22 mouse cellular contexts compared by ENCODE assay signal in the genomic region with DNA sequence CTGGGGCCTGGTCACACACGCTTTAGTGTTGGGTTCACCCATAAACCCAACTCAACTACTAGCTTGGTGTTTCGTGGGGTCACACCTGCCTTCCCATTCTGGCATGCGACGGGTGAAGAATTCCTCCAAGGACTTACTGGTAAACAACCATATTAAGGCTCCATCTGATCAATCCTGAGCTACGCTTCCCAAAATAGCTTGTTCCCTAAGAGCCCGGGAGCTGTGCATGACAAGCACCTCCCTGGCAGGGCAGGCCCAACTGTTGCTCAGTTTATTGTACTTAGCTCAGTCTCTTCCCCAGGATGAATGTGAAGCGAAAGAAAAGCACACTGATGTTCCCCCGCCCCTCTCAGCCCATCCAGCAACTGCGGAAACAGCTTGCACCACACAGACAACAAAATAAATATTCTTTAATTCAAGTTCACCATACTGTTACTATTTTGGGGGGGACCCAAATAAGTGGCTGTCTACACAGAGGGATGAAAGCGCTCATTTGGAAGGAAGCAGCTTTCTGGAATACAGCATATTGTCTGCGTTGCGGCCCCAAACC. TPM values are rescaled to one million over a fixed set of nuclear protein-coding genes. Genes with fewer than 3 reads are reported as not detected.
DNase-seq lines count a peak whose midpoint lies in the region; ATAC-seq lines count a peak whose summit lies in the region.
"Had no signal": no experiment of that assay in that cellular context is flagged by ENCODE, and none has a peak within 500 bp of the region (broad histone marks: within the 10 kb centered on the region; RNA-seq: fewer than 3 reads in every experiment).

No protein-coding gene starts in this region.

- peak overlapping the region; percentile 90 for H3K27ac ChIP-seq in heart, embryonic 10.5 days
- peak overlapping the region; percentile 97 for H3K27ac ChIP-seq in heart, embryonic 12.5 days (ENCODE audit: poor library complexity, severe bottlenecking)
- H3K27ac ChIP-seq: embryonic facial prominence, embryonic 10.5 days; forebrain, embryonic 12.5 days; midbrain, embryonic 15.5 days had no signal

- no peaks in the 10 kb centered on the region for H3K9me3 ChIP-seq in heart, embryonic 10.5 days
- no peaks in the 10 kb centered on the region for H3K9me3 ChIP-seq in heart, embryonic 12.5 days (replicated peaks)
- H3K9me3 ChIP-seq: embryonic facial prominence, embryonic 10.5 days; forebrain, embryonic 12.5 days; megakaryocyte, embryonic 14.5 days; midbrain, embryonic 15.5 days had no signal

- no peaks in the 10 kb centered on the region for H3K27me3 ChIP-seq in heart, embryonic 10.5 days (ENCODE audit: insufficient read depth, poor library complexity, severe bottlenecking)
- H3K27me3 ChIP-seq in heart, embryonic 12.5 days (replicated peaks): no peaks in the 10 kb centered on the region
- H3K27me3 ChIP-seq: forebrain, embryonic 12.5 days; midbrain, embryonic 15.5 days had no signal

- no peak; the same call in 1 of the 2 replicates for ATAC-seq in heart, embryonic 12.5 days (ENCODE audit: insufficient number of reproducible peaks, low FRiP score)
- ATAC-seq: midbrain, embryonic 15.5 days had no signal

- H3K36me3 ChIP-seq in heart, embryonic 10.5 days: peaks cover 14% of the 10 kb centered on the region; the same call in 1 of the 2 replicates
- peaks cover 15% of the 10 kb centered on the region; the same call in 1 of the 2 replicates for H3K36me3 ChIP-seq in heart, embryonic 12.5 days
- H3K36me3 ChIP-seq: embryonic facial prominence, embryonic 10.5 days; forebrain, embryonic 12.5 days; midbrain, embryonic 15.5 days had no signal

- peak overlapping the region; percentile 36 for H3K4me2 ChIP-seq in heart, embryonic 12.5 days
- H3K4me2 ChIP-seq: forebrain, embryonic 12.5 days; liver, embryonic 11.5 days; midbrain, embryonic 15.5 days had no signal

- H3K4me3 ChIP-seq in heart, embryonic 10.5 days: no peak overlapping the region; the same call in none of the 2 replicates
- no peak overlapping the region for H3K4me3 ChIP-seq in heart, embryonic 12.5 days
- H3K4me3 ChIP-seq: embryonic facial prominence, embryonic 10.5 days; forebrain, embryonic 12.5 days; megakaryocyte, embryonic 14.5 days; midbrain, embryonic 15.5 days; myocyte had no signal

- intact Hi-C loops in heart, postnatal 36 days (cut with DNase I): no loop called here

- H3K9ac ChIP-seq in heart, embryonic 12.5 days: peak overlapping the region; percentile 62
- H3K9ac ChIP-seq: forebrain, embryonic 12.5 days; midbrain, embryonic 15.5 days had no signal

- peaks cover 83% of the 10 kb centered on the region for H3K4me1 ChIP-seq in heart, embryonic 10.5 days
- peaks cover 86% of the 10 kb centered on the region for H3K4me1 ChIP-seq in heart, embryonic 12.5 days (replicated peaks)
- H3K4me1 ChIP-seq: embryonic facial prominence, embryonic 10.5 days; forebrain, embryonic 12.5 days; megakaryocyte, embryonic 14.5 days; midbrain, embryonic 15.5 days had no signal

- DNase-seq in heart, adult 11 months: peak; percentile 93
- no peak for DNase-seq in heart, postnatal 36 days
- no peak for DNase-seq in heart, embryonic 10.5 days (ENCODE audit: low spot score)
- peak; percentile 45 for DNase-seq in heart, postnatal 4 days
- DNase-seq in urinary bladder, adult 18-20 months (ENCODE audit: low spot score in 2 of 2): no peak
- DNase-seq in yolk sac, embryonic 10.5 days (ENCODE audit: low spot score): no peak
- DNase-seq: adrenal gland, adult 2 months; cerebellum, adult 9-10 months; kidney, adult 11 months; kidney, postnatal 10 days; lung, adult 18-20 months; lung, postnatal 14 days; spleen, adult 18-20 months; thymus, postnatal 4 days had no signal

- WGBS in heart, embryonic 10.5 days: 56% methylated on average over 12 of the region's 12 CpGs
- WGBS in heart, embryonic 12.5 days: 64% methylated on average over 12 of the region's 12 CpGs

RNA-seq across cellular contexts. Expression of a gene that starts 17.4 kb away (rescaled TPM):
- total RNA-seq in heart, postnatal 36 days (2021): 1,000 to 10,000 TPM; 1,744 to 1,878 TPM
- polyA plus RNA-seq in heart, embryonic 10.5 days (2016; fragmentation: Nextera tagmentation; extraction: Ambion mirVana): 647 and 1,387 TPM in 2 replicates
- 1,360 and 1,370 TPM in 2 replicates for polyA plus RNA-seq in heart, embryonic 12.5 days (2016; fragmentation: Nextera tagmentation; extraction: Ambion mirVana)
- total RNA-seq in heart, postnatal 4 days (2021): 1,000 to 10,000 TPM; 2,111 to 2,171 TPM
- total RNA-seq: common myeloid progenitor, adult 5-6 weeks had no signal

Comparison
In these comparisons a context has a peak if more than half of its experiments do, and no peak if none do; other contexts are left out.
1. DNase-seq: peak in heart, adult 11 months (single experiment) and heart, postnatal 4 days (single experiment); none in heart, postnatal 36 days (0 of 2), heart, embryonic 10.5 days (single experiment), urinary bladder, adult 18-20 months (0 of 2) and yolk sac, embryonic 10.5 days (single experiment).